ENCODE assay signal across 15 mouse cellular contexts in the genomic region with DNA sequence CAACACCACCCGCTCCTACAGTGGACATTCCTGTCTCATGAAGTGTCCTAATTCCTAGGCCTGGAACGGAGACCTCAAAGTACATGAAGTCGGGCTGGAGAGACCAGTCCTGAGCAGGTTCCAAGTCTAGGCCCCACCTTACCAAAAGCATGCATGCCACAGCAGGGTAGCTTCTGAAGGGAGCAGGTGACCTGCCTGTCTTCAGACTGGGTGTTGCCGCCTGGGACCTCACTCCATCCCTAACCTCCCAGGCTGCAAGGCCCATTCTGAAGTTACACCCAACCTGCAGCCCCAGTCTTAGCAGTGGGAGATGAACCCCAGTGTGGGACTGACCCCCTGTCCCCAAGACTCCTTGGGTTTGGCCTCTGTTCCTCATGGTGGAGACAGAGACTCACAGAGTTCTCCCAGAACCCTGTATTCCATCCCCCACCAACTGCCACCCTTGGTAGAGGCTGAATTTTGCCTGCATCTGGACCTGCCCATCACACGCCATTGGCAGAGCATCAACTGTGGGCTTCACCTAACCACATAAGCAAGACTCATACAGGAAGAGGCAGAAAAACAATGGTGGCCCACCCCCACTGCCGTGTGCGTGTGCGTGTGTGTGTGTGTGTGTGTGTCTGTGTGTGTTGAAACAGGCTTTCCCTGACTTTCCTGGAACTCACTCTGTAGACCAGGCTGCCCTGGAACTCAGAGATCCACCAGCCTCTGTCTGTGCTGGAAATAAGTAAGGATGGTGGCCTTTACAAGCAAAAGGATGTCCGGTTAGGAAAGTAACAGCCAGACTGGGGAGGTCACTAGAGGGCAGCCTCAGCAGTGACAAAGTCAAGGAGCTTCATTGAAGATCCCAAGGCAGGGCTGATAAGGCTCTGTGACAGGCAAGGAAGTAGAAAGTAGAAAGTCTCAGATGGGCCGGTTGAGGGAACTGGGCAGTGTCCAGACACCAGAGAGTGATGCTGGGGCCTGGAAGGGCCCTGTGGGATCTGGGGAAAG. TPM values are rescaled to one million over a fixed set of nuclear protein-coding genes. Genes with fewer than 3 reads are reported as not detected.
DNase-seq lines count a peak whose midpoint lies in the region; ATAC-seq and TF ChIP-seq lines count a peak whose summit lies in the region.
"Had no signal": no experiment of that assay in that cellular context is flagged by ENCODE, and none has a peak within 500 bp of the region (broad histone marks: within the 10 kb centered on the region; RNA-seq: fewer than 3 reads in every experiment).

No protein-coding gene starts in this region.

- H3K9me3 ChIP-seq in midbrain, postnatal 0 days (ENCODE audit: low read length): no peaks in the 10 kb centered on the region
- H3K9me3 ChIP-seq in midbrain, embryonic 11.5 days (ENCODE audit: control insufficient read depth, low read length): no peaks in the 10 kb centered on the region
- no peaks in the 10 kb centered on the region for H3K9me3 ChIP-seq in liver, postnatal 0 days (ENCODE audit: low read length)
- H3K9me3 ChIP-seq in hindbrain, embryonic 14.5 days (ENCODE audit: control insufficient read depth, low read length): no peaks in the 10 kb centered on the region
- H3K9me3 ChIP-seq: forebrain, embryonic 15.5 days had no signal

- intact Hi-C loops in gastrocnemius, adult 2 months (cut with DNase I): loop anchor here (10.0 kb wide), 1 partner anchor 208 kb away; no protein-coding TSS in a partner anchor
- intact Hi-C loops in left cerebral cortex, postnatal 10 days (cut with DNase I): no loop called here

- no peak for DNase-seq in gastrocnemius, adult 2 months
- no peak for DNase-seq in gastrocnemius, postnatal 10 days
- no peak for DNase-seq in midbrain, postnatal 0 days (ENCODE audit: low spot score)
- no peak for DNase-seq in midbrain, embryonic 11.5 days (ENCODE audit: low spot score, missing footprints)
- DNase-seq in liver, postnatal 0 days: peak; percentile 23
- no peak for DNase-seq in frontal cortex, postnatal 36 days (ENCODE audit: low spot score in 2 of 2)
- DNase-seq in hindbrain, embryonic 14.5 days (ENCODE audit: low spot score): no peak
- DNase-seq in left cerebral cortex, postnatal 10 days (ENCODE audit: extremely low spot score in 1 of 2, low spot score in 2 of 2): no peak
- DNase-seq: cerebellum, adult 9-10 months; gastrocnemius, postnatal 36 days had no signal

- H3K27me3 ChIP-seq in midbrain, postnatal 0 days (ENCODE audit: insufficient read depth, low read length): no peaks in the 10 kb centered on the region
- H3K27me3 ChIP-seq in midbrain, embryonic 11.5 days (ENCODE audit: control insufficient read depth, insufficient read depth, low read length): peaks cover 5% of the 10 kb centered on the region; the same call in 1 of the 2 replicates
- 0 out of 2 replicates have a peak, but pooled peaks cover 6% of the 10 kb centered on the region for H3K27me3 ChIP-seq in liver, postnatal 0 days (ENCODE audit: insufficient read depth, low read length)
- no peaks in the 10 kb centered on the region for H3K27me3 ChIP-seq in hindbrain, embryonic 14.5 days (ENCODE audit: control insufficient read depth, insufficient read depth, low read length)
- H3K27me3 ChIP-seq: forebrain, embryonic 15.5 days had no signal

- H3K4me3 ChIP-seq in gastrocnemius, adult 2 months: no peak overlapping the region
- H3K4me3 ChIP-seq in midbrain, postnatal 0 days (ENCODE audit: low read depth, low read length): no peak overlapping the region
- H3K4me3 ChIP-seq in midbrain, embryonic 11.5 days (ENCODE audit: low read depth, low read length): no peak overlapping the region
- H3K4me3 ChIP-seq in liver, postnatal 0 days (ENCODE audit: low read depth, low read length): no peak overlapping the region
- no peak overlapping the region for H3K4me3 ChIP-seq in hindbrain, embryonic 14.5 days (replicated peaks; ENCODE audit: low read length)
- H3K4me3 ChIP-seq: forebrain, embryonic 15.5 days had no signal

- TF ChIP-seq EP300 in liver, postnatal 0 days (IDR thresholded peaks at IDR 0.05; ENCODE audit: low read depth): no peak

- no peak overlapping the region for H3K9ac ChIP-seq in midbrain, postnatal 0 days (replicated peaks; ENCODE audit: low read length, poor library complexity, severe bottlenecking)
- H3K9ac ChIP-seq in midbrain, embryonic 11.5 days (ENCODE audit: low read length): no peak overlapping the region
- no peak overlapping the region for H3K9ac ChIP-seq in liver, postnatal 0 days (replicated peaks)
- no peak overlapping the region for H3K9ac ChIP-seq in hindbrain, embryonic 14.5 days
- H3K9ac ChIP-seq: forebrain, embryonic 15.5 days had no signal

- H3K4me1 ChIP-seq in midbrain, postnatal 0 days (ENCODE audit: insufficient read depth, low read length): peaks cover 8% of the 10 kb centered on the region
- H3K4me1 ChIP-seq in midbrain, embryonic 11.5 days (ENCODE audit: control insufficient read depth, insufficient read depth, low read length): peaks cover 22% of the 10 kb centered on the region
- H3K4me1 ChIP-seq in liver, postnatal 0 days (ENCODE audit: insufficient read depth): peaks cover 27% of the 10 kb centered on the region
- peaks cover 21% of the 10 kb centered on the region for H3K4me1 ChIP-seq in hindbrain, embryonic 14.5 days (replicated peaks; ENCODE audit: control insufficient read depth, insufficient read depth, low read length)

- no peak overlapping the region for H3K4me2 ChIP-seq in midbrain, postnatal 0 days (ENCODE audit: low read depth, low read length, poor library complexity, severe bottlenecking)
- H3K4me2 ChIP-seq in midbrain, embryonic 11.5 days: no peak overlapping the region
- H3K4me2 ChIP-seq in liver, postnatal 0 days (ENCODE audit: low read depth, low read length): no peak overlapping the region
- no peak overlapping the region for H3K4me2 ChIP-seq in hindbrain, embryonic 14.5 days (replicated peaks)
- H3K4me2 ChIP-seq: forebrain, embryonic 15.5 days had no signal

- no peak overlapping the region for H3K27ac ChIP-seq in gastrocnemius, adult 2 months
- no peak overlapping the region for H3K27ac ChIP-seq in midbrain, postnatal 0 days (ENCODE audit: low read depth, low read length)
- no peak overlapping the region for H3K27ac ChIP-seq in midbrain, embryonic 11.5 days (ENCODE audit: low read depth, low read length)
- H3K27ac ChIP-seq in liver, postnatal 0 days (ENCODE audit: low read depth): no peak overlapping the region
- no peak overlapping the region for H3K27ac ChIP-seq in hindbrain, embryonic 14.5 days
- H3K27ac ChIP-seq: forebrain, embryonic 15.5 days had no signal

- H3K36me3 ChIP-seq in midbrain, postnatal 0 days (ENCODE audit: insufficient read depth, low read length): no peaks in the 10 kb centered on the region
- H3K36me3 ChIP-seq in midbrain, embryonic 11.5 days (ENCODE audit: control insufficient read depth, insufficient read depth, low read length): no peaks in the 10 kb centered on the region
- H3K36me3 ChIP-seq in liver, postnatal 0 days (replicated peaks; ENCODE audit: insufficient read depth, low read length): no peaks in the 10 kb centered on the region
- H3K36me3 ChIP-seq in hindbrain, embryonic 14.5 days (replicated peaks; ENCODE audit: control insufficient read depth, insufficient read depth): no peaks in the 10 kb centered on the region
- H3K36me3 ChIP-seq: forebrain, embryonic 15.5 days had no signal

- peak; percentile 11; the same call in 1 of the 2 replicates for TF ChIP-seq CTCF in gastrocnemius, adult 2 months (IDR thresholded peaks at IDR 0.05)
- TF ChIP-seq CTCF in midbrain, postnatal 0 days (IDR thresholded peaks at IDR 0.05): peak; percentile 24
- peak; percentile 50 for TF ChIP-seq CTCF in liver, postnatal 0 days (IDR thresholded peaks at IDR 0.05; ENCODE audit: low read depth)

- ATAC-seq in midbrain, postnatal 0 days (ENCODE audit: low FRiP score): no peak
- no peak for ATAC-seq in midbrain, embryonic 11.5 days (ENCODE audit: low FRiP score)
- no peak for ATAC-seq in liver, postnatal 0 days
- no peak for ATAC-seq in hindbrain, embryonic 14.5 days (ENCODE audit: low FRiP score)
- ATAC-seq: forebrain, embryonic 15.5 days; inflammation-experienced regulatory T-cells, adult 6 months had no signal

- 75% methylated on average over 10 of the region's 10 CpGs for WGBS in midbrain, postnatal 0 days
- WGBS in midbrain, embryonic 11.5 days: 70% methylated on average over 10 of the region's 10 CpGs
- 57% methylated on average over 10 of the region's 10 CpGs for WGBS in liver, postnatal 0 days (ENCODE audit: insufficient replicate concordance)
- WGBS in hindbrain, embryonic 14.5 days: 74% methylated on average over 10 of the region's 10 CpGs

RNA-seq across cellular contexts. Expression of gene Ccdc9b, which starts 3.9 kb away (rescaled TPM):
- 10 to 100 TPM; 14.6 to 20.8 TPM for total RNA-seq in gastrocnemius, adult 2 months (2021)
- 1 to 10 TPM; 5.7 to 8.5 TPM for total RNA-seq in gastrocnemius, postnatal 10 days (2021)
- 1.5 and 3.4 TPM in 2 replicates for total RNA-seq in midbrain, postnatal 0 days (2014; rRNA removed)
- polyA plus RNA-seq in midbrain, postnatal 0 days (2015; fragmentation: Nextera tagmentation; extraction: Ambion mirVana): 0.74 and 0.79 TPM in 2 replicates
- polyA plus RNA-seq in midbrain, embryonic 11.5 days (2014; fragmentation: Nextera tagmentation; extraction: Ambion mirVana): 0.86 and 0.92 TPM in 2 replicates
- polyA plus RNA-seq in liver, postnatal 0 days (2015; fragmentation: Nextera tagmentation; extraction: Ambion mirVana): 0.36 and 0.52 TPM in 2 replicates
- 0.48 and 0.87 TPM in 2 replicates for polyA plus RNA-seq in hindbrain, embryonic 14.5 days (2014; fragmentation: Nextera tagmentation; extraction: Ambion mirVana)
- total RNA-seq in left cerebral cortex, postnatal 10 days (2021): 1 to 10 TPM; 2.3 to 2.4 TPM

RNA-seq across cellular contexts. Expression of gene Phgr1, which starts 6.2 kb away (rescaled TPM):
- not detected for total RNA-seq in gastrocnemius, adult 2 months (2021)
- total RNA-seq in gastrocnemius, postnatal 10 days (2021): not detected
- total RNA-seq in midbrain, postnatal 0 days (2014; rRNA removed): not detected in 2 replicates
- not detected in 2 replicates for polyA plus RNA-seq in midbrain, postnatal 0 days (2015; fragmentation: Nextera tagmentation; extraction: Ambion mirVana)
- not detected in 2 replicates for polyA plus RNA-seq in midbrain, embryonic 11.5 days (2014; fragmentation: Nextera tagmentation; extraction: Ambion mirVana)
- polyA plus RNA-seq in liver, postnatal 0 days (2015; fragmentation: Nextera tagmentation; extraction: Ambion mirVana): not detected in 2 replicates
- not detected in 2 replicates for polyA plus RNA-seq in hindbrain, embryonic 14.5 days (2014; fragmentation: Nextera tagmentation; extraction: Ambion mirVana)
- total RNA-seq in left cerebral cortex, postnatal 10 days (2021): not detected
- total RNA-seq: gastrocnemius, postnatal 36 days; megakaryocyte, adult 5-6 weeks had no signal
- polyA plus RNA-seq: embryonic facial prominence, embryonic 11.5 days; forebrain, embryonic 15.5 days; inflammation-experienced regulatory T-cells, adult 6 months; limb, embryonic 11.5 days had no signal

RNA-seq across cellular contexts. Expression of gene Disp2, which starts 13.2 kb away (rescaled TPM):
- total RNA-seq in gastrocnemius, adult 2 months (2021): not detected
- under 1 TPM; 0.34 to 0.35 TPM for total RNA-seq in gastrocnemius, postnatal 10 days (2021)
- total RNA-seq in midbrain, postnatal 0 days (2014; rRNA removed): 180 and 201 TPM in 2 replicates
- polyA plus RNA-seq in midbrain, postnatal 0 days (2015; fragmentation: Nextera tagmentation; extraction: Ambion mirVana): 68.7 and 72.6 TPM in 2 replicates
- polyA plus RNA-seq in midbrain, embryonic 11.5 days (2014; fragmentation: Nextera tagmentation; extraction: Ambion mirVana): 7.8 and 8.0 TPM in 2 replicates
- 0.06 and 0.14 TPM in 2 replicates for polyA plus RNA-seq in liver, postnatal 0 days (2015; fragmentation: Nextera tagmentation; extraction: Ambion mirVana)
- 65.8 and 79.2 TPM in 2 replicates for polyA plus RNA-seq in hindbrain, embryonic 14.5 days (2014; fragmentation: Nextera tagmentation; extraction: Ambion mirVana)
- total RNA-seq in left cerebral cortex, postnatal 10 days (2021): 100 to 1,000 TPM; 177 to 187 TPM
- total RNA-seq: gastrocnemius, postnatal 36 days had no signal
- polyA plus RNA-seq: inflammation-experienced regulatory T-cells, adult 6 months had no signal

RNA-seq across cellular contexts. Expression of gene Inafm2, which starts 20.8 kb away (rescaled TPM):
- 1 to 10 TPM; 5.2 to 5.8 TPM for total RNA-seq in gastrocnemius, adult 2 months (2021)
- 1 to 10 TPM; 6.0 to 8.6 TPM for total RNA-seq in gastrocnemius, postnatal 10 days (2021)
- total RNA-seq in midbrain, postnatal 0 days (2014; rRNA removed): 13.5 and 17.4 TPM in 2 replicates
- polyA plus RNA-seq in midbrain, postnatal 0 days (2015; fragmentation: Nextera tagmentation; extraction: Ambion mirVana): 12.6 and 13.3 TPM in 2 replicates
- 36.0 and 39.9 TPM in 2 replicates for polyA plus RNA-seq in midbrain, embryonic 11.5 days (2014; fragmentation: Nextera tagmentation; extraction: Ambion mirVana)
- polyA plus RNA-seq in liver, postnatal 0 days (2015; fragmentation: Nextera tagmentation; extraction: Ambion mirVana): 14.0 and 14.7 TPM in 2 replicates
- 29.5 and 30.6 TPM in 2 replicates for polyA plus RNA-seq in hindbrain, embryonic 14.5 days (2014; fragmentation: Nextera tagmentation; extraction: Ambion mirVana)
- total RNA-seq in left cerebral cortex, postnatal 10 days (2021): 10 to 100 TPM; 26.1 to 28.5 TPM

RNA-seq across cellular contexts. Expression of gene Plcb2, which starts 38.1 kb away (rescaled TPM):
- total RNA-seq in gastrocnemius, adult 2 months (2021): under 1 TPM; 0.11 to 0.43 TPM
- 1 to 10 TPM in 1 of 2 experiments, under 1 TPM in 1; 0.40 to 1.1 TPM for total RNA-seq in gastrocnemius, postnatal 10 days (2021)
- 0.52 and 2.4 TPM in 2 replicates for total RNA-seq in midbrain, postnatal 0 days (2014; rRNA removed)
- 0.53 and 0.63 TPM in 2 replicates for polyA plus RNA-seq in midbrain, postnatal 0 days (2015; fragmentation: Nextera tagmentation; extraction: Ambion mirVana)
- 0.20 and 0.33 TPM in 2 replicates for polyA plus RNA-seq in midbrain, embryonic 11.5 days (2014; fragmentation: Nextera tagmentation; extraction: Ambion mirVana)
- polyA plus RNA-seq in liver, postnatal 0 days (2015; fragmentation: Nextera tagmentation; extraction: Ambion mirVana): 1.7 and 1.9 TPM in 2 replicates
- polyA plus RNA-seq in hindbrain, embryonic 14.5 days (2014; fragmentation: Nextera tagmentation; extraction: Ambion mirVana): 0.54 and 0.69 TPM in 2 replicates
- 1 to 10 TPM; 2.2 to 3.3 TPM for total RNA-seq in left cerebral cortex, postnatal 10 days (2021)

Comparison
In these comparisons a context has a peak if more than half of its experiments do, and no peak if none do; other contexts are left out.
1. RNA of gene Disp2, which starts 13.2 kb away (total RNA-seq): 180 to 201 TPM in midbrain, postnatal 0 days and 177 to 187 TPM in left cerebral cortex, postnatal 10 days; 0.34 to 0.35 TPM in gastrocnemius, postnatal 10 days and not detected in gastrocnemius, adult 2 months; every median in the first group is over 100 times any median in the second.
2. Peak in every context shown above with its lines, with median percentiles within 50 percentile points of each other: CTCF ChIP-seq.